Mouse (Mus musculus) right cerebral cortex, postnatal 36 days (tissue): ENCODE results near the gene Gm11937.

ENCODE experiments used
- DNase-seq, 2 experiments: peaks; one replicate each; pipeline ENCODE4 v3.0.0; 2022; ENCODE audit warnings: low spot score in 2 of 2, mixed read lengths in 1 of 2

The Gm11937 gene

DNA sequence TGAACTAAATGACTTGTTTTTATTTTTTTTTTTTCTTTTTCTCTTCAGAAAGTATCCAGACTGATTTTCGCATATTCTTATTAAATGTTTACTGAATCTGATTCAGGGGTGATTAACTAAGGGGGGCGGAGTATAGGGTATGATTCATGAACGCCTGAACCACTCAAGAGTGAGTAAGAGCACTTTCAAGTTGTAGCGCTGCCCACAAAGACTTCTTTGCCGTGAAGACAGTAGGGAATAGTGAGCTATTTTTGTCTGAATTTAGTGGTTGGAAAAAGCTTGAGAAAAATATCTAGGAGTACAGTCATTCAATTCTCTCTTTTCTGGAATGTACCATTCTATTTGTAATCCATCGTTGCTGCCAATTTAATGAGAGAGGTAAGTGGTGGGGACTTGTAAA, 28.4 kb downstream of the Gm11937 start:
- no peak for DNase-seq

DNA sequence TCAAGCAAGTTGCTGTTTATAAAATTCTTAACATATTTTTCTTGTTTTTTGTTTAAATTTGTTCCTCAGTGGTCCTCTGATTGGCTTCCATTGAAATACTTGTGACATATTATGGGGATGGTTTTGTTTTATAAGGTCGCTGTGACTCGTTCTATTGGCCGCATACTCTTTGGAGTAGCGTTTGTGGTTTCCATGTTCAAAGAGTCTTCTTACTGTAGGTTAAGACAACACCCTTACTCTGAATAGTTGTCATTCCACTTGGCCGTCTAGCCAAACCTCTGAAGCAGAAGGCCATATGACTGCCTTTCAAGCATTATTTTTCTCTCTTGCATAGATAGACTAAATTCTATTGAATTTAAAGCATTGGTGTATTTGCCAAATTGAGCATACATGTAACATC, 28.9 kb downstream of the Gm11937 start:
- DNase-seq = no peak

DNA sequence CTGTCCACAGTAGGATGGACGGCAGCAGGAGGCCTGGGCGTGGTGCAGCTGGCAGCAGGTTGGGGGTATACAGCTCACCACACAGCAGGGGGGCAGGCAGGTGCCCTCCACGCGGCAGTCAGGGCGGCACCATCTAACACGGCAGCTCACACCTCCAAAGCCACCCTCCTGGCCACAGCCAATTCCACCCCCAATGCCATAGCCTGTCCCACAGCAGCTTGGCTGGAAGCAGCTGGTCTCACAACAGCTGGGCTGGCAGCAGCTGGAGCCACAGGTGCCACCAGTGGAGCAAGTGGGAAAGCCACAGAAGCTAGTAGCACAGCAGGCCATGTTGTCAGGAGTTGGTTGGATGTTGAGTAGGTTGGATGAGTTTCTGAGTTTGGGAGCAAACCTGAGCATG, 29.4 kb downstream of the Gm11937 start, which contains the start of gene Krtap1-5:
TSS of gene Krtap1-5 (minus strand) at position 381 of the 400 bp plus-strand sequence.
- no peak for DNase-seq

DNA sequence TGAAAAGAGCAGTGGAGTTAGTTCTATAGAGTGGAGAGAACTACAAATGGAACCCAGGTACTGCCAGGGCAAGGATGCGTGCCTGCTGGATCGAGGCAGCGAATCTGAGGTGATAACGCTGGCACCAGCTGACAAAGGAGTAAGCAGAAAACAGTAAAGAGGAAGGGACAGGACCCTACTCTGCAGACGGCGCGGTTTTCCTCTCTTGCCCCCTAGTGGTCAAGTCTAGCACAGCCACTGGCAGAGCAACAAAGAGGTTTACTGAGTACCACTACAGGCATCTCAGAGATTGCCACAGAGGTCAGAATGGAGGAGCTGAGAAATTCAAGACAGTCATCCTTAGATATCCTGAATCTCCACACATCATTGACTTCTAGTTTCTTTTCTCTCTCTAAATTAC, 35.9 kb downstream of the Gm11937 start:
- DNase-seq = no peak

DNA sequence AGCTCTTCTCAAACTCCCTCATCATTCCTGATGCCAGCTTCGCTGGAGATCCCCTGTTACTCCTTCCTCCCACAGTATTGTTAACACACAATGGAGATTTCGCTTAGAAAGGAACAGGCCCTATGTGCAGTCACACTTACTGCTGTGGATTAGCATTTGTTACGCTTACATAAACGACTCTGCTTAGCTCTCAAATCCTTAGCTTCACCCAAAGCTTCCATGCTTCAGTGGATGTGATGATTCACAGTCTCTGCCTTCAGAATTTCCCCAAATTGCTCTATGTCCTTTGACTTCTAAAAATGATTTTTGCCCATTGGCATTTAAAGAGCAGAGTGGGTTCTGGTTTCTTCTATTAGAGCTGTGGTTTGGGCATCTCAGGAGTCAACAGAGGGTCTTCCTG, 36.8 kb downstream of the Gm11937 start:
- DNase-seq = no peak

DNA sequence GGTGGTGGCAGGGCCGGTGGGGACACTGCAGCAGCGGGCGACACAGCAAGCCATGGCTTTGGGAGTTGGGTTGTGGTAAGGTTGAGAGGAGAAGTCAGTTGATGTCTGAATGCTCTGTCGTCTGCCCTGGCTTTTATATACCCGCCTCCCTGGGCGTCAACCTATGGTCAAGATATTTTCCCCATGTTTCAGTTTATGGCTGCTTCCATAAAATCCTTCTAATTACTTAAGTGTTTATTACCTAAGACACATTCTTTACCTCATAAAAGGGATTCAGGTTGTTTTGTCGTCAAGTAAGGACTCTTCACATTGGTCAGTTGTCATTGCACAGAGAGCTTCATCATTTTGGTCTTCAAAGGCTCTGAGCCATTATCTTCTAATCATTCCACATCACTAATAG, 43.5 kb downstream of the Gm11937 start, which contains the start of gene Krtap3-1:
TSS of gene Krtap3-1 (minus strand) at position 101 of the 400 bp plus-strand sequence.
- no peak for DNase-seq

DNA sequence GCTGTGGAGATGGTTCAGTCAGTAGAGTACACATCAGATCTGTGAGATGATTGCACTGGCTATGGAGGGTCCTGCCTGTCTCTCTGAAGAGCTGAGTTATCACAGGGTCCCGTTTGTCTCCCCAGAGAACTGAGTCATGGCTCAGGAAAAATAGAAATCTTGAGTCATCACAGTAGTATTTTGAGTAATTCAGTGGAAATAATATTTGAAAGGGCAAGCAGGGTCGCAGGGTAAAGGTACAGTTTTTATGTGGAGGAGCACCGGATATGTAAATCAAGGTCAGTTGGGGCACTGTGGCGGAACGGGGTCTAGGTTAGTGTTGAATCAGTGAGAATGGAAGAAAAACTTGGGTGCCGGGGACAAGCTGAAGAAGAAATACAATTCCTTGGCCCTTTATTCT, 47.4 kb downstream of the Gm11937 start:
- DNase-seq = no peak
